Mouse (Mus musculus): Measurements from ENCODE around the gene Nxn.

Nxn gene

GRCm38 (mm10) chr11:76261224-76261623 lies 137.7 kb downstream of the Nxn start:
- no peak for DNase-seq (ENCODE audit: low read depth, low spot score)

GRCm38 (mm10) chr11:76260208-76261050 lies 138.5 kb downstream of the Nxn start:
- DNase-seq (ENCODE audit: low read depth, low spot score) = peak; percentile 28

- peak; percentile 55 for DNase-seq (ENCODE audit: low read depth, low spot score)
Measured at GRCm38 (mm10) chr11:76258511-76258910, 140.4 kb downstream of the Nxn start.

DNA sequence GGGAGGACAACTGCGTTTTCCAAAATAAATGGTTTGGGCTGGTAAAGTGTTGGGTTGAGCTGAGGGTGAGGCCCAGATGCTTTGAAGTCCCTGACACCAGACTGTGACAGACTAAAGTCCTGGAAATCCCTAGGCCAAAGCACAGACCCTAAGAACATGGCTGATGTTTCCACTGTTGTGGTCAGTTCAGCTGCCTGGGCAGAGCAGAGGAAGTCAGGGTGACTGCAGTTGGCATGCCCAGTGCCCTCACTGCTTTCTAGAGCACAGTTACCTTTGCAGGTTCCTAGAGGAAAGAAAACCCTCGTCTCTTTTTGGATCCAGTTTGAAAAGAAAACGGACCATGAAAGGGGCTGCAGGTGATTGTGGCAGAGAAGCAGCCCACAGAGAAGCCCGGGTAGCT lies 141.6 kb downstream of the Nxn start:
- no peak for DNase-seq (ENCODE audit: low read depth, low spot score)

GRCm38 (mm10) chr11:76256129-76256528 lies 142.8 kb downstream of the Nxn start:
- DNase-seq (ENCODE audit: low read depth, low spot score) = no peak

DNA sequence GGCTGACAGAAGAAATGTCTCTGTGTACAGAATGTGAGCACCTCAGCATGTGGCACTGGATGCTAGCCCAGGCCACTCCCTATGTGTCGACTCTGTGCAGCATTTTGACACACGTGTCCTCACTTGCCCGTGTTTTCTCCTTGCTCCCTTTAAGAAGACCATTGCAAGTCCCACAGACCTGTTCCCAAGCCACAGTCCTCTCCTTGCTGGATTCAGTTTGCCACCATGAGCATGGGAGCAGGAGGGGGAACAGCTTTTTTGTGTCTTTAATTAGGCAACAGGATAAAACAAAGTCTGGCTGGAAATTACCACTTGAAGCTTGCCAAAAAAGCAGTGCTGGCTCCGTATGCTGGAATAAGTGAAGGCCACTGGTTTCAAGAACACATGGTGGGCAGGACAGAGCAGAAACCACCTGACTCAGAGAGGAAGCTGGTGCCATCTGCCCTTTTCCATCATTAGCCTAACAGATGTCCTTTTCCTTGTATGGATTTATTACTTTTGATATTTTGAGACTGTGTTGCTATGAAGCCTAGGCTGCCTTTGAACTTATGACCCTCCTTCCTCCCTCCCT lies 143.4 kb downstream of the Nxn start:
- DNase-seq (ENCODE audit: low read depth, low spot score) = no peak

DNA sequence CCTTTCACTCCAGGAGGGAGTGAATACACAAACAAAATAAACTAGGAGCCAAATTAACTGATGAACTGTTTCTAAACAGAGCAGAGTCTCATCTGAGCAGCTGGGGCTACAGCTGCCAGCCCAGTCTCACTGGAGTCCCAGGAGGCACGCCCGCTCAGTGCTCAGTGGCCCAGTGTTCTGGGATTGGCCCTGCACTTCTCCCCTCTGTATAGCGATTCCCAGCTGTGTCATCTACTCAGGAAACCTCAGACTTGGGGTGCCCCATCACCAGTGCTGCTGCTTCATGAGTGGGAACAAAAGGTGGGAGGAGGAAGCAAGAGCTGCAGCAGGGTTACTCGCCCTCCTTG lies 145.0 kb downstream of the Nxn start:
- DNase-seq (ENCODE audit: low read depth, low spot score) = no peak

DNA sequence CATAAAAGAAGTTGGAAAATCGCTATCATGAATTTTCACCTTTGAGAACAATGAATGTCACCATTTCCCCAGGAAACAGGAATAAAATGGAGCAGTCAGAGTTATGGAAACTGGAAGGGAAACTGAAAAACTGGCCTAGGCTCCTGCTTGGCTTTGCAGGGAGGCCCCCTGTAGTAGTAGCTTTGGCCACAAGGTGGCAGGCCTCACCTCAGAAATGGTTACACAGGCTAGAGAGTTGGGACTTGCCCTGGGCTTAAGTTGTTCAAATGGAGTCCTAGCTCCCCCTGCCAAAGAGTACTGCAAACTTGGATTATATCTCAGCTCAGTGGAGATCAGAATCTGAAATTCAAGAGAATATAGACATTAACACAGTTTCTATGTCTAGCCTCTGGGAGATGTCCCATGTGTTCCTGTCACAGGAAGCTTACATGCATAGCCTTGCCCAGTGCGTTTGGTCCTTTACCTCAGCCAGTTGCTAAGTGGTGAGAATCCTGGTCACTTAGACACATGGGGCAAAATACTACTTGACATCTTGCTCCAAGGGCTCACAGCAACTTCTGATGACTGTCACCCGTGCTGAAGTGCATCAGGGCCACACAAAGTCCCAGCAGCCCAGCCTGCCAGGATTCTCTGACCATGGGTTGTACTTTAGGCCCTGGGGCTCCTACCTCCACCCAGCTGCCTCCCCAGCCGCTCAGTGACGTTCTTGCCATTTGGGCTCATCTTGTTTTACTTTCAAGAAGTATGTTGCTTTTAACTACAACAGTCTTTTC lies 145.6 kb downstream of the Nxn start:
- DNase-seq (ENCODE audit: low read depth, low spot score) = peak; percentile 66

- DNase-seq (ENCODE audit: low read depth, low spot score) = no peak
Measured at GRCm38 (mm10) chr11:76252036-76252435, 146.9 kb downstream of the Nxn start.

GRCm38 (mm10) chr11:76247239-76247638 lies 151.7 kb downstream of the Nxn start:
- peak; percentile 49 for DNase-seq (ENCODE audit: low read depth, low spot score)

DNA sequence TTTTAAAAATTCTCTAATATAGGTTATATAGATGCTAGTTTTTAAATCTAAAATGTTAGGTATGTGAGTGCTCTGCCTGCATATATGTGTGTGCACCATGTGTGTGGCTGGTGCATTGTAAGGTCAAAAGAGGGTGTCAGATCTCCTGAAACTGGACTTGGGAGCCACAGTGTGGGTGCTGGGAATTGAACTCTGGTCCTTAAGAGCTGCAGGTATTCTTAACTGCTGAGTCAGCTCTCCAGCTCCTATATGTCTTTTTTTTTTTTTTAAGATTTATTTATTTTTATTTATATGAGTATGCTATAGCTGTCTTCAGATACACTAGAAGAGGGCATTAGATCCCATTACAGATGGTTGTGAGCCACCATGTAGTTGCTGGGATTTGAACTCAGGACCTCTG lies 152.5 kb downstream of the Nxn start:
- no peak for DNase-seq (ENCODE audit: low read depth, low spot score)

DNA sequence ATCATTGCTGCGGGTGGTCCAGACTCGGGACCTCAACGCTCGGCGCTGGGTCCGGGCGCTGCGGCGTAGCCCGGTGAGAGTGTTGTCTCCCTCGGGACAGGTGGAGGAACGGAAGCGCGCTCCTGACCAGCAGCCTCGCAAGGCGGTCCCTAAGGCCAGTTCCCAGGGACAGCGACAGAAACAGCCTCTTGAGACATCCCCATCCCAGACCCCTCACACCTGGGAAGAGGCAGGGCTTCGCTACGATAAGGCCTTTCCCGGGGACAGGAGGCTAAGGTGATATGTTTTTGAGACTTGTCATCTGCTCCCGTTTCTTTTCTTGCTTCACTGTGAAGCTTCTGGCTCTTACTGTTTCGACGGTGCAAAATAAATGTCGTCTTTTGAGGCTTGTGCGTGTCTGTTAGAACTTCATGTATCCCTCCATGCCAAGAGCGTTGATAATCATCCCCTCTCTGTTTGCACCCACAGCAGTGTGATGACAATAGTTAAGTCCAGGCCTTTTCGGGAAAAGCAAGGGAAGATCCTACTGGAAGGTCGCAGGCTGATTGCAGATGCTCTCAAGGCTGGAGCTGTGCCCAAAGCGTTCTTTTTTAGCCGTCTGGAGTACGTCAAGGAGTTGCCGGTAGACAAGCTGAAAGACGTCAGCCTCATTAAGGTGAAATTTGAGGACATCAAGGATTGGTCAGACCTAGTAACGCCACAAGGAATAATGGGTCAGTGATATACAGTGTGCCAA lies 155.0 kb downstream of the Nxn start:
- DNase-seq (ENCODE audit: low read depth, low spot score) = no peak

GRCm38 (mm10) chr11:76242901-76243810 lies 155.8 kb downstream of the Nxn start, which contains the start of the genes Mrm3 and Glod4:
Gene Mrm3, plus strand, starts transcription at chr11:76243715.
Gene Glod4, minus strand, starts transcription at chr11:76243725.
- DNase-seq (ENCODE audit: low read depth, low spot score) = peak; percentile 91

GRCm38 (mm10) chr11:76239750-76240149 lies 159.2 kb downstream of the Nxn start:
- DNase-seq (ENCODE audit: low read depth, low spot score) = no peak

DNA sequence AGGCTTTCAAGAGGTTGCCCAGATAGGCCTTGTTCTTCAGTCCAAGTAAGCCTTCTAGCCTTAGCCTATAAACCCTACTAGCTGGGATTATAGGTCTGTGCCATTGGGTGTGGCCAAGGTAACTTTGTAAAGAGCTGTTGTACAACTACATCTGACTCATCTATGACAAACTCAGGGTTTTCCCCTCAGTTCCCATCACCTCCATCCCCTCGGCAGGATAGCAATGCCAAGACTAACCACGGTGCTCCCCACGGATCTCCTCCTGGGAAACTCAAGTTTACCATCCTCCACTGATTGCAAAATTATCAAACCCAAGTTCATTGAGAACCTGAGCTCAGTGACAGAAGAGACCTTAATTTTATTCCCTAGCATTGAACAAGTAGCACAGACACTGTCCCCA lies 162.8 kb downstream of the Nxn start:
- DNase-seq (ENCODE audit: low read depth, low spot score) = no peak

DNA sequence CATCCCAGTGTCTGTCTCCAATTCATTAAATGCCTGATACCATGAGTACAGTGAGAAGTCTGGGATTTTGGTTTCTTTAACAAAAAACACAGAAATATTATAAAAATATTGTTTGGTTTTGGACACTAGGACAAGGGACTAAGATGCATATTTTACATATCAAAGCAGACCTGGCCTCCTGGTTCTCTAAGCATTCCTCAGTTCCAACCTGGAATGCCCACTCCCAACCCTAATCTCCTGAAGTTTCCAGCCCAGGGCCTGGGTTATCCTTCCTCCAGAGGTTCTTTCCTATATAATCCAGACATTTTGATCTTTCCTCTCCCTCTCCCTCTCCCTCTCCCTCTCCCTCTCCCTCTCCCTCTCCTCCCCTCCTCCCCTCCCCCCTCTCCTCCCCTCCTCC lies 173.9 kb downstream of the Nxn start:
- peak; percentile 55 for DNase-seq (ENCODE audit: low read depth, low spot score)

GRCm38 (mm10) chr11:76224631-76225030 lies 174.3 kb downstream of the Nxn start:
- DNase-seq (ENCODE audit: low read depth, low spot score) = peak; percentile 58

DNA sequence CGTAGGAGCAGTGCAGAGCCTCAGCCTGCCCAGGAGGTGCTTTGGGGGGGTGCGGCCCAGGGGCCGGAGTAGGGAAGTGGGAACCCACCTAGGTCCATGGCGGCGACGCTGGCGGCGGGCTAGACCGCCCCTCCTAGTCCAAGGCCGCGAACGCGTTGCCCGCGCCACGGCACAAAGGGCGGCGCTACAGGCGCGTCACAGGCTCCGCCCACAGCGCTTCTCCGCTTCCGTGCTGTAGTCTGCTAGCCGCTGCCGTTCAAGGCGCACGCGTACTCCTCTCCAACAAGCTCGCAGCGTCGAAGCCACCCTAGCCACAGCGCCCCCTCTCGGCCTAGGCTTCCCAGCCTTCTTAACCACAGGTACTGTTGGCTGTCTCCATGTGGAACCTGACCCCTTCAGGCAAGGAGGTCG lies 181.5 kb downstream of the Nxn start, which contains the start of the genes Dbil5 and Gemin4:
Dbil5 (plus strand) TSS at position 219 of the 411 bp plus-strand sequence.
Gemin4 (minus strand) TSS at position 275 of the 411 bp plus-strand sequence.
- peak; percentile 99 for DNase-seq (ENCODE audit: low read depth, low spot score)

- peak; percentile 65 for DNase-seq (ENCODE audit: low read depth, low spot score)
Measured at GRCm38 (mm10) chr11:76216681-76217389, 182.1 kb downstream of the Nxn start.

DNA sequence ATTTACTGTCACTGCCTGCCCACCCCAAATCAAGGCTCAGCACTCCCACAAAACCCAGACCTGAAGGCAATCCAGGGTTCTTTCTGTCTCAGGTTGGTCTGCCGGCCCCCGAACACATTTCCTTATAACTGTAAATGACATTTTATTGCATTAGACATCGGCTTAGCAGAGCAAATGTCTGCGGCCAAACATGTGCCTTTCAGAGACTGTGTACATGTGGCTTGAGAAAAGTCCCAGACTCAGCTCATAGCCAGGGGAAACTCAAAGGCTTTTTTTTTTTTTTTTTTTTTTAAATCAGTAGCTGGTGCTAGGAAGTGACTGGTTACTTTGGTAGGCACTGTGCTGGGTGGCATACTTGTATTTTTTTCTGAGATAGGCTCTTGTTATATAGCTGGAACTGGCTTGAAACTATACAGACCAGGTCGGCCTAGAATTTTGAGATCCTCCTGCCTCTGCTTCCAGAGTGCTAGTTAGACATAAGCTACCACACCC lies 182.8 kb downstream of the Nxn start:
- no peak for DNase-seq (ENCODE audit: low read depth, low spot score)
